Mouse (Mus musculus) intestine, embryonic 15.5 days (tissue): Measurements from ENCODE around the gene AC129217.1. TPM values are rescaled to one million over a fixed set of nuclear protein-coding genes. Genes with fewer than 3 reads are reported as not detected.

ENCODE experiments used
- ATAC-seq: fragments of 200-750 bp; cut with Nextera tagmentation; 2 replicates; pipeline ENCODE4 v1.8.0; 2017; ENCODE audit warnings: moderate TSS enrichment, moderate library complexity
- H3K27ac ChIP-seq: fragments of 300-500 bp; sonication (generic); 2 replicates; pipeline ENCODE4 v1.5.1; 2015; ENCODE audit warnings: mild to moderate bottlenecking, inconsistent platforms
- H3K27me3 ChIP-seq: fragments of 300-500 bp; sonication (generic); replicated peaks from 2 replicates; pipeline ENCODE4 v1.6.1; 2015; ENCODE audit warnings: inconsistent platforms
- H3K36me3 ChIP-seq: fragments of 300-500 bp; sonication (generic); 2 replicates; pipeline ENCODE4 v1.6.1; 2015; ENCODE audit warnings: inconsistent platforms
- H3K4me1 ChIP-seq: fragments of 300-500 bp; sonication (generic); replicated peaks from 2 replicates; pipeline ENCODE4 v1.6.1; 2015; ENCODE audit warnings: inconsistent platforms
- H3K4me2 ChIP-seq: fragments of 300-500 bp; sonication (generic); replicated peaks from 2 replicates; pipeline ENCODE4 v1.6.1; 2015; ENCODE audit warnings: mild to moderate bottlenecking, inconsistent platforms
- H3K4me3 ChIP-seq: fragments of 300-500 bp; sonication (generic); replicated peaks from 2 replicates; pipeline ENCODE4 v1.5.1; 2015; ENCODE audit warnings: inconsistent platforms
- H3K9ac ChIP-seq: fragments of 300-500 bp; sonication (generic); 2 replicates; pipeline ENCODE4 v1.6.1; 2015; ENCODE audit warnings: inconsistent platforms
- H3K9me3 ChIP-seq: fragments of 300-500 bp; sonication (generic); 2 replicates; pipeline ENCODE4 v1.6.1; 2016; ENCODE audit warnings: inconsistent platforms
- WGBS: fragments of 180-500 bp; shearing (Covaris S2); methylation state at CpG from one replicate; pipeline ENCODE4 v1.1.7; 2015; 5-methylcytosine and 5-hydroxymethylcytosine counted together
- polyA plus RNA-seq: library from polyadenylated mRNA; unstranded; fragments of >200 nt; fragmentation: Nextera tagmentation; extraction: Ambion mirVana; gene quantifications from 2 replicates; pipeline ENCODE4 v1.2.1, GENCODE M21; 2015

AC129217.1 gene
- polyA plus RNA-seq, 1 experiment from 2014 or later = not detected

DNA sequence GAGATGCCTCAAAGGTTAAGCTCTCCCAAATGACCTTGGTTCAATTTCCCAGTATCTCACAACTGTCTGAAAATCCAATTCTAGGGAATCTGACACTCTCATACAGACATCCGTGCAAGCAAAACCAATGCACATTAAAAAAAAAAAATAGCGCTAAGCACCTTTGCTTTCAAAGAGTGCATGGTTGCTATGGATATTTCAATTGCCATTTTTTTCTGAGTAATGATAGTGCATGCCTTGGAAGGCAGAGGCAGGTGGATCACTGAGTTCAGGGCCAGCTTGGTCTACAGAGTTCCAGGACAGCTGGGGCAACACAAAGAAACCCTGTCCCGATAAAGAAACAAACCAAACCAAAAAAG lies 51.4 kb downstream of the AC129217.1 start:
- Histone ChIP-seq H3K9me3 (no peaks in the 10 kb centered on the region), H3K4me1 (0 out of 2 replicates have a peak, but pooled peaks cover 8% of the 10 kb centered on the region), H3K4me2 (peak overlapping the region; percentile 82), H3K4me3 (peak overlapping the region; percentile 71), H3K9ac (peak overlapping the region; percentile 86), H3K27ac (no peak overlapping the region), H3K36me3 (no peaks in the 10 kb centered on the region), H3K27me3 (no peaks in the 10 kb centered on the region)
- peak; percentile 10; the same call in 1 of the 2 replicates for ATAC-seq
- WGBS = 18% methylated on average over 3 of the region's 3 CpGs

DNA sequence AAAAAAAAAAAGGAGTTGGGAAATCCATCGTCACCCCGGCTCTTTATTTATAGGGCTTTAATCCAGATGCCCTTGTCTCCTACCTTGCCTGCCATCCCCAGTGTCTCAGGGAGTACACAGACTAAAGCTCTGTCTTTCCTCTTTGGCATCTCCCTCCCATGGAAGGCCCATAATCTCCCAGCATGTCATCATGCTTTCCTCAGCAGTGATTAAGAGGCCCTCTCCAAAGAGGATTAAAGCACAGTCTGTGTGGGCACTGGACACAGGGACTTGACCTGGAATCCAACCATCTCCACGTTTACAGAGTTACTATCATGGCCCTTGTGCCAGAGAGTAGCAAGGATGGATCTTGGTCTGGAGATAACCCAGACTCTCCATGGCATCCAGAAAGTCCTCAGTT lies 54.0 kb downstream of the AC129217.1 start, which contains the start of the genes Lbhd1 and Gm49403:
TSS of gene Lbhd1 (plus strand) at position 117 of the 400 bp plus-strand sequence.
TSS of gene Gm49403 (plus strand) at position 315 of the 400 bp plus-strand sequence.
- H3K9me3 ChIP-seq = no peaks in the 10 kb centered on the region
- ATAC-seq = no peak
- no peak within 1 kb of the TSS for H3K4me3 ChIP-seq
- no peaks in the 10 kb centered on the region for H3K36me3 ChIP-seq
- H3K9ac ChIP-seq = no peak within 1 kb of the TSS
- H3K27ac ChIP-seq = no peak within 1 kb of the TSS
- H3K4me2 ChIP-seq = no peak within 1 kb of the TSS
- no peaks in the 10 kb centered on the region for H3K27me3 ChIP-seq
- H3K4me1 ChIP-seq = peaks cover 13% of the 10 kb centered on the region; the same call in 1 of the 2 replicates
- WGBS = 75% methylated on average over 3 of the region's 3 CpGs

DNA sequence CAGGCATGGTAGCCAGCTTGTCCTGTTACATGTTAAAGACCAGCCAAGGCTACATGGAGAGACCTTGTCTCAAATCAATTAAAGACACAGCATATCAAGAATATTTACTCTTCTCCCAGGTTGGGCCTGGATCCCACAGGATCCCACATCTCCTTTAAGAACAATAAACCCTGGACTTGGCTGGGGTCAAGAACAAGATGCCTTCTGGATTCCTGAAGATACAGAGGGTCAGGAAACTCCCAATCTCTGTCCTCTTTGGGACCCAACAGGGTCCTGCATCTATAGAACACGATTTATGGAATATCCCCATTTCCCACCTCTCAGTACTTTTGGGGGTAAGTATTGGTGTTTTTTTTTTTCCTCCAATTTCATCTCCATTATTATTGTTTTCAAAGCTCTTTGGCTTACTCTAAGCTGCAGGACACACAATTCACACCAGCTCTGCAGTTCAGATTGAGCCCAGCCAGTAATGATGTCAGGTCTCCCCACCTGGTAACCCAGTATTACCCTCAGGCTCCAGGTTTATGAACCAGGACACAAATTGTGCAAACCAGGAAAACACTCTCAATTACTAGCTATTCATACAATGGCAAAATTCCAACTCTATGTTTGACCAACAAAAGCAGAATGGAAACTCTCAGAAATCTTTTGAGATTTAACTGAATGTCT lies 57.5 kb downstream of the AC129217.1 start:
- peaks cover 9% of the 10 kb centered on the region for H3K4me1 ChIP-seq
- H3K27ac ChIP-seq = peak overlapping the region; percentile 84
- H3K9me3 ChIP-seq = no peaks in the 10 kb centered on the region
- H3K4me3 ChIP-seq = no peak overlapping the region
- 35% methylated on average over 1 of the region's 1 CpGs for WGBS
- H3K4me2 ChIP-seq = peak overlapping the region; percentile 57
- no peaks in the 10 kb centered on the region; the same call in 1 of the 2 replicates for H3K36me3 ChIP-seq
- H3K9ac ChIP-seq = peak overlapping the region; percentile 78; the same call in 1 of the 2 replicates
- H3K27me3 ChIP-seq = no peaks in the 10 kb centered on the region
- ATAC-seq = no peak

DNA sequence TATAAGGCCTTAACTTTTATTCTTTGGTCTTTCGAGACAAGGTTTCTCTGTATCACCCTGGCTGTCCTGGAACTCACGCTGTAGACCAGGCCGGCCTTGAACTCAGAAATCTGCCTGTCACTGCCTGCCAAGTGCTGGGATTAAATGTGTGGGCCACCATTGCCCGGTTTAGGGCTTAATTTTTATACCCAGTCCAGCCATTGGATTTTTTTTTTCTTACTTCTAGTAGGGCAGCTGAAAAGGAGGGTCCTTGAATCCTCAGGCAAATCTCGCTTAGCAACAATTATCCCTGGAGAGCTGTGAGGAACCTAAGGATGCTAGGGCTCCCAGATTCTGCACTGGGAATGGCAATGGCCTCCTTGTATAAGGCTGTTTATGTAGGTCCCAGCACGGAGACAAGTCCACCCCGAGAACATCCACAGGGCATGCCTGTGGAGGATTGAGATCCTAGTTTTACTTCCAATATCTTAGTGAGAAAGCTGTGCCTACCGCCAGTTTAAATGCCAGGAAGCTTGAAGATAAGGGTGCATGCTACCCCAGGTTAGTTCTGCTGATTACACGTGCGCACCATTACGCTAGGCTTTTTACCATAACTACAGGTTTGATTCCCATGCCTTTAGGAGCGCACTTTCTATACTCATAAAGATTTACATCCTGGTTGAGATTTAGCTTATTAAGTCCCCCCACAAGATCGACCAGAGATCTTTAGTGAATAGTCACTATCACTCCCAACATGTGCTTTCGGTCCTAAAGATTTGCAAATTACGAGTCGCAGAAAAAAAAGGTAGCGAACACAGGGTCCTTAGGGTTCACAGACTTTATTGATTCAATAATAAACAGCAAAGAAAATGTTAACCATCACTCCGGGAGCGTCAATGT lies 58.3 kb downstream of the AC129217.1 start:
- ATAC-seq = no peak
- Histone ChIP-seq H3K4me1 (peaks cover 9% of the 10 kb centered on the region), H3K36me3 (no peaks in the 10 kb centered on the region; the same call in 1 of the 2 replicates), H3K9ac (peak overlapping the region; percentile 78), H3K27ac (peak overlapping the region; percentile 84), H3K4me2 (peak overlapping the region; percentile 57), H3K4me3 (peak overlapping the region; percentile 69), H3K27me3 (no peaks in the 10 kb centered on the region), H3K9me3 (no peaks in the 10 kb centered on the region)
- WGBS = 15% methylated on average over 19 of the region's 19 CpGs

DNA sequence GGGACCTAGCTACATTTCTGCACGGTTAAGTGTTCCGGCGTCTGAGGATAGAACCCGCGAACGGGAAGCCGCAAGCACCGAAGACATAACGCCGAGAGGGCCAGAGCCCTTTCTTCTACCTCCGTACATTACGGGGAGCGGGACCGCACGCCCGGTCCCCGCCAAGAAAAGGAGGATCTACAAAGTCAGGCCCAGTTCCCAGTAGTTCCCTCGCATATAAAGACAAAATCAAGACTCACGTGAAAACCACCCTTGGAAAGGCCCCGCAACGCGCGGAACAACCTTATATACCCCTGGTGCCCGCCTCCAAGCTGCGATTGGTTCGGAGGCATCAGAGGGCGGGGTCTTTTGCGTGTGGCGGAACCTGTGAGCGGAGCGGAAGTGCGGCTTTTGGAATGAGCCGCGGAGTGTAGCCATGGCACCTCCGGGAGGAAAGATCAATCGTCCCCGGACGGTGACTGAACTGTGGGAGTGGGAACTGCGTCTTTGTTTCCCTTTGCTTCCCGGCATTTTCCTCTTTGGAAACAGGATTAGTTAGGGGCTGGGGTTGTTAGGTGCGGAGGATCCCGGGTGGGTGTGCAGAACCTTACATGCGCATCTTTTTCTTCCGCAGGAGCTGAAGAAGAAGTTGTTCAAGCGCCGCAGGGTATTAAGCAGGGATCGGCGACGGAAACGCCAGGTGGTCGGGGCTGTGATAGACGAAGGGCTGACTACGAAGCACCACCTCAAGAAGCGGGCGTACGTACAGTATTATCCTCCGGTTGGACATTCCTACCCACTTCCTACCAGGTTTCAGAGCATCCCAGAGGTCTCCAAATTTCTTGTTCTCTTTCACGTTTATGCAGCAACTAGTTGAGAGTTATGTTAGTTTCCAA lies 59.2 kb downstream of the AC129217.1 start, which contains the start of the genes 1810009A15Rik and Gm49416:
TSS of gene 1810009A15Rik (plus strand) at position 343 of the 875 bp plus-strand sequence.
TSS of gene Gm49416 (plus strand) at position 416 of the 875 bp plus-strand sequence.
- Histone ChIP-seq H3K36me3 (no peaks in the 10 kb centered on the region; the same call in 1 of the 2 replicates), H3K27me3 (no peaks in the 10 kb centered on the region), H3K4me2 (peak within 1 kb of the TSS; percentile 57), H3K4me1 (peaks cover 12% of the 10 kb centered on the region), H3K4me3 (peak within 1 kb of the TSS; percentile 69), H3K9ac (peak within 1 kb of the TSS; percentile 78), H3K9me3 (no peaks in the 10 kb centered on the region), H3K27ac (peak within 1 kb of the TSS; percentile 84)
- ATAC-seq = peak; percentile 95
- WGBS = under 1% methylated on average over 58 of the region's 58 CpGs

Other genes with a start within 250 kb of the AC129217.1 start
- 0.05 TPM in 1 of 2 replicates, not detected in the other for gene Slc22a8, start 238.5 kb upstream of the AC129217.1 start, polyA plus RNA-seq
- 0.05 TPM in 1 of 2 replicates, not detected in the other for gene Slc22a6, start 211.7 kb upstream of the AC129217.1 start, polyA plus RNA-seq
- gene Chrm1, start 166.0 kb upstream of the AC129217.1 start, polyA plus RNA-seq = 0.64 and 1.1 TPM in 2 replicates
- gene Slc3a2, start 106.4 kb upstream of the AC129217.1 start, polyA plus RNA-seq = 161 and 163 TPM in 2 replicates
- 77.3 and 88.5 TPM in 2 replicates for gene Wdr74, start 93.9 kb upstream of the AC129217.1 start, polyA plus RNA-seq
- 1.8 TPM in 2 replicates for gene 1700092M07Rik, start 89.1 kb upstream of the AC129217.1 start, polyA plus RNA-seq
- gene Stx5a, start 88.4 kb upstream of the AC129217.1 start, polyA plus RNA-seq = 119 and 121 TPM in 2 replicates
- 143 and 146 TPM in 2 replicates for gene Nxf1, start 72.7 kb upstream of the AC129217.1 start, polyA plus RNA-seq
- gene Tmem223, start 58.8 kb upstream of the AC129217.1 start, polyA plus RNA-seq = 164 and 177 TPM in 2 replicates
- 90.4 and 102 TPM in 2 replicates for gene Tmem179b, start 55.3 kb upstream of the AC129217.1 start, polyA plus RNA-seq
- gene Taf6l, start 43.4 kb upstream of the AC129217.1 start, polyA plus RNA-seq = 25.2 and 26.9 TPM in 2 replicates
- 137 and 147 TPM in 2 replicates for gene Polr2g, start 31.2 kb upstream of the AC129217.1 start, polyA plus RNA-seq
- 4.0 and 4.6 TPM in 2 replicates for gene Zbtb3, start 27.2 kb upstream of the AC129217.1 start, polyA plus RNA-seq
- gene Ttc9c, start 10.4 kb upstream of the AC129217.1 start, polyA plus RNA-seq = 48.2 and 49.3 TPM in 2 replicates
- gene Hnrnpul2, start 9.8 kb upstream of the AC129217.1 start, polyA plus RNA-seq = 5.1 and 5.4 TPM in 2 replicates
- 40.6 and 48.3 TPM in 2 replicates for gene Bscl2, start 7.7 kb downstream of the AC129217.1 start, polyA plus RNA-seq
- 16.0 and 17.3 TPM in 2 replicates for gene Gng3, start 9.4 kb downstream of the AC129217.1 start, polyA plus RNA-seq
- 1.6 and 2.0 TPM in 2 replicates for gene Lrrn4cl, start 21.0 kb downstream of the AC129217.1 start, polyA plus RNA-seq
- gene Ubxn1, start 41.7 kb downstream of the AC129217.1 start, polyA plus RNA-seq = 163 and 167 TPM in 2 replicates
- gene Uqcc3, start 51.1 kb downstream of the AC129217.1 start, polyA plus RNA-seq = 62.7 and 63.9 TPM in 2 replicates
- 72.5 and 95.3 TPM in 2 replicates for gene Lbhd1, start 54.0 kb downstream of the AC129217.1 start, polyA plus RNA-seq
- not detected in 2 replicates for gene Gm49403, start 54.2 kb downstream of the AC129217.1 start, polyA plus RNA-seq
- gene 1810009A15Rik, start 59.1 kb downstream of the AC129217.1 start, polyA plus RNA-seq = 86.5 and 95.2 TPM in 2 replicates
- not detected in 2 replicates for gene Gm49416, start 59.2 kb downstream of the AC129217.1 start, polyA plus RNA-seq
- gene Ints5, start 63.2 kb downstream of the AC129217.1 start, polyA plus RNA-seq = 40.0 and 41.5 TPM in 2 replicates
- 92.6 and 93.3 TPM in 2 replicates for gene Ganab, start 68.3 kb downstream of the AC129217.1 start, polyA plus RNA-seq
- 40.0 and 44.7 TPM in 2 replicates for gene B3gat3, start 90.6 kb downstream of the AC129217.1 start, polyA plus RNA-seq
- gene Rom1, start 99.6 kb downstream of the AC129217.1 start, polyA plus RNA-seq = 2.7 and 3.3 TPM in 2 replicates
- 24.2 and 28.4 TPM in 2 replicates for gene Eml3, start 99.8 kb downstream of the AC129217.1 start, polyA plus RNA-seq
- 130 and 139 TPM in 2 replicates for gene Mta2, start 112.1 kb downstream of the AC129217.1 start, polyA plus RNA-seq
- gene Tut1, start 124.1 kb downstream of the AC129217.1 start, polyA plus RNA-seq = 29.7 and 30.4 TPM in 2 replicates
- gene Eef1g, start 137.3 kb downstream of the AC129217.1 start, polyA plus RNA-seq = 436 and 453 TPM in 2 replicates
- 22.4 and 25.0 TPM in 2 replicates for gene Ahnak, start 159.5 kb downstream of the AC129217.1 start, polyA plus RNA-seq